Mouse (Mus musculus) cortical plate, adult 2 months (tissue): ENCODE results near the gene Zzef1.

ENCODE experiments used
- CTCF ChIP-seq: fragments of 200-500 bp; IDR thresholded peaks from 2 replicates; pipeline ENCODE4 v1.5.1; 2011; ENCODE audit warnings: mild to moderate bottlenecking, control low read depth, low read length; ENCODE audit not compliant: insufficient read depth; ENCODE audit errors: extremely low read depth
- POLR2A ChIP-seq: fragments of 200-500 bp; IDR thresholded peaks from 2 replicates; pipeline ENCODE4 v1.6.1; 2011; ENCODE audit warnings: mild to moderate bottlenecking, low read length, control low read depth; ENCODE audit not compliant: insufficient read depth; ENCODE audit errors: extremely low read depth

DNA sequence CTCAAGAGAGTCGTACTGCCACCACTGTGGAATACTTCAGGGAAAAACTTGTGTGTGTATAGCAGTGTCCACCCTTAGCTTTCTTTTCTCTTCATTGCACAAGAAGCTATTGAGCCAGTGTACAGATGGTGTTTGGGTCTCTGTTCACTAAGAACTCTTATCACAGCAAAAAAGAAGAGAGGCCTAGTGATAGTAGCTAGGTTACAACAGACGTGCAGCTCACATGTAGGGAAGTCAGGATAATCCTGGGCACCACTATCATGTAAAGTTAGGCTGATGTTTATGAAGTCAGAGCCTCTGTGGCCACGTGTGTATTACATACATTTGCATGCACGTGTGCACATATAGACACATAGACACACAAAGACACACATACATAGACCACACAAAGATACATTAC, 55.2 kb downstream of the Zzef1 start:
- TF ChIP-seq POLR2A = no peak
- no peak for TF ChIP-seq CTCF
